Mouse (Mus musculus) midbrain, embryonic 15.5 days (tissue): Measurements from ENCODE around the gene Pecam1. TPM values are rescaled to one million over a fixed set of nuclear protein-coding genes. Genes with fewer than 3 reads are reported as not detected.
"Not testable (repeated sequence)": the region's sequence is repeated elsewhere in the genome, so short reads cannot be mapped to it uniquely, and the experiment has no call there.

Source experiments
- ATAC-seq: fragments of 200-750 bp; cut with Nextera tagmentation; replicated peaks from 2 replicates; pipeline ENCODE4 v1.8.0; 2017; ENCODE audit warnings: moderate TSS enrichment
- H3K27ac ChIP-seq: fragments of 300-500 bp; sonication (generic); 2 replicates; pipeline ENCODE4 v1.5.1; 2015; ENCODE audit warnings: mild to moderate bottlenecking, inconsistent platforms
- H3K27me3 ChIP-seq: fragments of 300-500 bp; sonication (generic); replicated peaks from 2 replicates; pipeline ENCODE4 v1.6.1; 2015; ENCODE audit warnings: inconsistent platforms
- H3K36me3 ChIP-seq: fragments of 300-500 bp; sonication (generic); replicated peaks from 2 replicates; pipeline ENCODE4 v1.6.1; 2015; ENCODE audit warnings: inconsistent platforms
- H3K4me1 ChIP-seq: fragments of 300-500 bp; sonication (generic); 2 replicates; pipeline ENCODE4 v1.6.1; 2015; ENCODE audit warnings: inconsistent platforms
- H3K4me2 ChIP-seq: fragments of 300-500 bp; sonication (generic); 2 replicates; pipeline ENCODE4 v1.6.1; 2015; ENCODE audit warnings: inconsistent platforms, mild to moderate bottlenecking, moderate library complexity
- H3K4me3 ChIP-seq: fragments of 300-500 bp; sonication (generic); 2 replicates; pipeline ENCODE4 v1.5.1; 2015; ENCODE audit warnings: mild to moderate bottlenecking, inconsistent platforms
- H3K9ac ChIP-seq: fragments of 300-500 bp; sonication (generic); 2 replicates; pipeline ENCODE4 v1.6.1; 2015; ENCODE audit warnings: mild to moderate bottlenecking, inconsistent platforms
- H3K9me3 ChIP-seq: fragments of 300-500 bp; sonication (generic); 2 replicates; pipeline ENCODE4 v1.6.1; 2016; ENCODE audit warnings: inconsistent platforms
- WGBS: fragments of 180-500 bp; shearing (Covaris S2); methylation state at CpG from one replicate; pipeline ENCODE4 v1.1.7; 2015; ENCODE audit warnings: mixed read lengths; 5-methylcytosine and 5-hydroxymethylcytosine counted together
- polyA plus RNA-seq: library from polyadenylated mRNA; unstranded; fragments of >200 nt; fragmentation: Nextera tagmentation; extraction: Ambion mirVana; gene quantifications from 2 replicates; pipeline ENCODE4 v1.2.1, GENCODE M21; 2015

The Pecam1 gene
- polyA plus RNA-seq, 1 experiment from 2014 or later: 15.1 TPM

DNA sequence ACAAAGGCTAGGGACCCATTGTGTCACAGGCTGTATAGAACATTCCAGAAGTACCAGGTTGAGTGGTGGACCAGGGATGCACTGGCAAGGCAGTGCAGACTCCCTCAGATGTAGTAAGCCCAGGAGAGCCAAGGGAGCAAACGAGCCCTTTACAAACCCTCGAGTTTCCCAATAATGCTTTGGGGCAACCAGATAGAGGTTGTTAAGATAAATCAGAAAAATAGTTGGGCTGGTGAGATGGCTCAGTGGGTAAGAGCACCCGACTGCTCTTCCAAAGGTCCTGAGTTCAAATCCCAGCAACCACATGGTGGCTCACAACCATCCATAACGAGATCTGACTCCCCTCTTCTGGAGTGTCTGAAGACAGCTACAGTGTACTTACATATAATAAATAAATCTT, 131.7 kb downstream of the Pecam1 start:
- not testable (repeated sequence) for H3K4me3 ChIP-seq, H3K9ac ChIP-seq, ATAC-seq, H3K4me2 ChIP-seq, H3K27me3 ChIP-seq, H3K4me1 ChIP-seq, H3K27ac ChIP-seq, H3K9me3 ChIP-seq, H3K36me3 ChIP-seq
- 84% methylated on average over 4 of the region's 4 CpGs for WGBS

DNA sequence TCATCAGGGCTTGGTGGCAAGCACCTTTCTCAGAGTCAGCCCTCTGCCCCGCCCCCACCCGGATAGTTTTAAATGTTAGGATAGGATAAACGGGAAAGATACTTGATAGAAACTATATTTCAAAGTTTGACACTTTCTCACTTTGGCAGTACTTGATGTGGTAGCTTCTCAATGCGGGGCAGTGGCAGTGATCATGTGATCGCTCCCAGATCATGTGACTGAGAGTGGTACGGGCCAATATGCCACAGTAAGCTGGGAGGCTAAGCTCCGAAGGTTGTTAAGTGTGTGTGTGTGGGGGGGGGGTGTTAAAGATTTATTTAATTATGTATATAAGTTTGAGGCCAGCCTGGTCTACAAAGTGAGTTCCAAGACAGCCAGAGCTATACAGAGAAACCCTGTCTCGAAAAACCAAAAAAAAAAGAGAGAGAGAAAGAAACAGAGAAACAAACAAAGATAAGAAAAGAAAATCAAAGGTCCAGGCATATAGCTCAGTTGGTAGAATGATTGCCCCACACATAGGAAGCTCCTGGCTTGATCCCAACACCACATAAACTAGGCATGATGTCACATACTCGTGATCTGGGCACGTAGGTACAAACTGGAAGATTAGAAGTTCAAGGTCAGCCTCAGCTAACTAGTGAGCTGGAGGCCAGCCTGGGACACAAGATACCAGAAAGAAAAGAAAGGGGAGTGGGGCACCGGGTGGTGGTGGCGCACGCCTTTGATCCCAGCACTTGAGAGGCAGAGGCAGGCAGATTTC, 132.4 kb downstream of the Pecam1 start:
- Histone ChIP-seq H3K36me3 (no peaks in the 10 kb centered on the region), H3K4me2 (no peak overlapping the region), H3K9me3 (no peaks in the 10 kb centered on the region), H3K9ac (no peak overlapping the region), H3K4me3 (no peak overlapping the region), H3K27me3 (no peaks in the 10 kb centered on the region), H3K27ac (no peak overlapping the region), H3K4me1 (peaks cover 4% of the 10 kb centered on the region)
- ATAC-seq: no peak
- 87% methylated on average over 13 of the region's 13 CpGs for WGBS

DNA sequence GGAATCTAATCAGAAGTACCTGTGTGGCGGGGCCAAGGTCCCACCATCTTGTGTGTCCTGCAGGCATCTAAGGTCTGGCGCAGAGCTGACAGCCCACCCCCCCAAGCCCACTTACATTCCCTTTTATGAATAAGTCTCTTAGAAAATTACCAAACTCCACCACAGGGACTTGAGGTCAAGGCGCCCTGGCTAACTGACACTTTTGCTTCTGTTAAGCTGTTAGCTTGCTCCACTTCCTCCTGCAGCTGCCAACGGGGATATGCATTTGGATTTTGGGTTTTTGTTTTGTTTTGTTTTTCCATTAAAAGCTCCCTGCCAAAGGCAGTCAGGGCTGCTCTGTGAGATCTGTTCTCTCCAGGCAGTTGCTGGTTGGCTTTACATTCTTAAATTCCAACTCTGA, 134.9 kb downstream of the Pecam1 start:
- peaks cover 18% of the 10 kb centered on the region for H3K4me1 ChIP-seq
- no peaks in the 10 kb centered on the region for H3K9me3 ChIP-seq
- no peak overlapping the region for H3K27ac ChIP-seq
- no peaks in the 10 kb centered on the region for H3K36me3 ChIP-seq
- ATAC-seq: no peak
- H3K9ac ChIP-seq: no peak overlapping the region
- WGBS: 87% methylated on average over 4 of the region's 4 CpGs
- H3K27me3 ChIP-seq: no peaks in the 10 kb centered on the region
- no peak overlapping the region for H3K4me2 ChIP-seq
- no peak overlapping the region for H3K4me3 ChIP-seq

DNA sequence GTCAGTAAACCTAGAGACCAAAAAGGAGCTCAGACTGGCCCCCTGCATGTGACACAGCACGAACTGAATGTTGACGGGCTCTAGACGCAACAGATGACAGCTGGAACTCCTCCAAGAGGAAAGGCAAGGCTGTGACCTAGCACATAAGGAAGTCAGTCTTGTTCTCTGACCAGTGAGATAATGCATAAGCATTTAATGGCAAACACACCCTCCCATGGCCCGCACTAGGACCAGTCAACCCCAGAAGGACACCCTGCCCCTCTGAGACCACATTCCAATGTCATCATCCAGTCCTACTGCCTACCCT, 136.1 kb downstream of the Pecam1 start:
- WGBS: 85% methylated on average over 4 of the region's 4 CpGs
- no peak overlapping the region for H3K4me2 ChIP-seq
- no peak overlapping the region for H3K4me3 ChIP-seq
- H3K27me3 ChIP-seq: no peaks in the 10 kb centered on the region
- H3K4me1 ChIP-seq: peaks cover 18% of the 10 kb centered on the region
- H3K9ac ChIP-seq: no peak overlapping the region
- H3K27ac ChIP-seq: no peak overlapping the region
- H3K36me3 ChIP-seq: no peaks in the 10 kb centered on the region
- H3K9me3 ChIP-seq: no peaks in the 10 kb centered on the region
- no peak for ATAC-seq

DNA sequence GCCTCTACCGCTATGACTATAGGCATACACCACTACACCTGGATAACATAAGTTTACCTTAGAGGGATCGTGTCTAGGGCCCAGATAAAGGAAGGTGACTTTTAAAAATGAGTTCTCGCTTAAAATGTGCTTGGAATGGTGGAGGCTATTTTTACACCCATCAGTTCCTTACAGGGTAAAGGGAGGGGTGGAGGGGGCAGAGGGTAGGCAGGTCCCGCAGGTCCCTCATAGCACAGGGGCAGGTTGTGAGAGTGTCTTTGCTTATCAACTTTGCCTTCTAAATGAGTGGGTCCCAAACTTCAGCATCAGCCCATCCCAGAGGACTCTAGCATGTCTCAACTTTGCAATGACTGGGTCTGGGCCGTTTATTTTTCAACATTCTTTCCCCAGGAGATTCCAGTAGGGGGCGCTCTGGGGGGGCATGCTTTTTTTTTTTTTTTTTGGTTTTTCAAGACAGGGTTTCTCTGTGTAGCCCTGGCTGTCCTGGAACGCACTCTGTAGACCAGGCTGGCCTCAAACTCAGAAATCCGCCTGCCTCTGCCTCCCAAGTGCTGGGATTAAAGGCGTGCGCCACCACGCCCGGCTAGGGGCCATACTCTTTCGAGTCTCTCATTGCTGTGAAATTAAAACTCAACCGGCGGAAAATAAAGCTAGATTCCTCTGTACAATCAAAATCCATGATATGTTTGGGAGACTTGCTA, 136.6 kb downstream of the Pecam1 start:
- H3K4me1 ChIP-seq: peaks cover 18% of the 10 kb centered on the region
- no peaks in the 10 kb centered on the region for H3K9me3 ChIP-seq
- no peaks in the 10 kb centered on the region for H3K36me3 ChIP-seq
- WGBS: 52% methylated on average over 15 of the region's 15 CpGs
- peak overlapping the region; percentile 55 for H3K9ac ChIP-seq
- peak overlapping the region; percentile 86 for H3K4me3 ChIP-seq
- peak overlapping the region; percentile 87 for H3K4me2 ChIP-seq
- no peaks in the 10 kb centered on the region for H3K27me3 ChIP-seq
- ATAC-seq: no peak
- H3K27ac ChIP-seq: peak overlapping the region; percentile 80

DNA sequence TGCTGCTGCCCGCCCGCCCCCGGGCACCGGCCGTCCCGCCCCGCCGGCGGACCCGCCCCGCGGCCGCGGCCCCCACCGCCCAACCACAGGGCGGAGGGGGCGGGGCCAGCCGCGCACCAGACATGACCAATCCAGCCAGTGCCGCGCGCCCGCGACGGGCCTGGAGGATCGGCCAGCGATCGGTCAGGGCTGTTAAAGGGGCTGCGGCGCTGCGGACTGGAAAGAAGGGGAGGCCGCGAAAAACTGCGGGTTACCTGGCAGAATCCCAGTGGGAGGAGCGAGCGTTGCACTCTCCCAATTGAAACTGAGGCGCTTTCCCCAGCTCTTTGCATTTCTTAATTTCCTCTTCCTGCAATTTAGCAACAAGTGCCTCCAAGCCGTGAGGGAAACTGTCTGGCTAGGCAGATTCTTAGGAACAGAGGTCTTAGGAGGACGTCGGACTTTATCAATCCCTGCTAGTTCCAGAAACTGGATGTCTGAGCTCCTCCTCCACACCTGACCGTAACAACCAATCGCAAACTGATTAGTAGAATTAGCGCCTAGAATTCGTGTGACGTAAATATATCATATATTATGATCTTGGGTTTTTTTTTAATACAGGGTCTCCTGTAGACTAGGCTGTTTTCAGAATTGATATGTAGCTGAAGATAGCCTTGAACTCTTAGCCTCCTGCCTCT, 137.3 kb downstream of the Pecam1 start, which contains the start of gene Tex2:
Gene Tex2, minus strand, starts transcription at position 463 of the 677 bp plus-strand sequence.
- H3K9ac ChIP-seq: peak within 1 kb of the TSS; percentile 76
- ATAC-seq: peak; percentile 98
- WGBS: under 1% methylated on average over 34 of the region's 45 CpGs
- peak within 1 kb of the TSS; percentile 87 for H3K4me2 ChIP-seq
- peaks cover 18% of the 10 kb centered on the region for H3K4me1 ChIP-seq
- H3K36me3 ChIP-seq: no peaks in the 10 kb centered on the region
- H3K4me3 ChIP-seq: peak within 1 kb of the TSS; percentile 86
- H3K27ac ChIP-seq: peak within 1 kb of the TSS; percentile 80
- no peaks in the 10 kb centered on the region for H3K9me3 ChIP-seq
- H3K27me3 ChIP-seq: no peaks in the 10 kb centered on the region

DNA sequence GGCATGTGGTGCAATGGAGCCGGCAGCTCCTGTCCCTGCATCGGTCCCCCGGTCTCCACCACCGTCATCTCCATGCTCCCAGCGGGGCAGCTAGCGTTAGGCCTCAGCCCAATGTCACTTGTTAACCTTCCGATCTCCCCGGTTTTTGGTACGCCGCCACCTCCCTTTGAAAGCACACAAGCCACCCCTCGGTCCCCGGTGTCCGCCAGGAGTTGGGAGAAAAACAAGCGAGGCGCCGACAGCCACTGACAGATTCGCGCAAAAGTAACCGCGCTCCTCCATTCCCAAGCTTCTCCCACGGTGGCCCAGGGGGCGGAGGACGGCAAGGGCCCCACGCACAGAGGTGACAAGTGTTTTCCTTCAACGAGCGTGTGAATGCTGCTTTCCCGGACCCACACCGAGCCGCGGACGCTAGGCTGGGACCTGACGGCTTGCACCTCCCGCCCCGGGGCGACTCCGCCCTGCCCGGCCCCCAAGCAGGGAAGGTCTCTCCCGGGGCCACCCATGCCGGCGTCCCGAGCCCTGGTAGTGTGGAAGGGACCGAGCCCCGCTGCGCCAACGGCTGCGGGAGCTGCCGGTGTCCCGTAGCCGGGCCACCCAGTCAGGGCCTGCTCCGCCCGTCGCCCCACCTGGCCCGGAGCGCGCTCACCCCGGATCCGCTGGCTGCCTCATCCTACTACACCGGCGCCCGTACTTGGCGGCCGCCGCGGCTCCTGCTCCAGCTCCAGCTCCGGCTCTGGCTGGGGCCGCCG, 138.0 kb downstream of the Pecam1 start:
- Histone ChIP-seq H3K4me3 (peak overlapping the region; percentile 86), H3K9me3 (no peaks in the 10 kb centered on the region), H3K4me2 (peak overlapping the region; percentile 87), H3K27ac (peak overlapping the region; percentile 80), H3K4me1 (peaks cover 18% of the 10 kb centered on the region), H3K36me3 (no peaks in the 10 kb centered on the region), H3K27me3 (no peaks in the 10 kb centered on the region), H3K9ac (peak overlapping the region; percentile 76)
- ATAC-seq: peak; percentile 16; the same call in 1 of the 2 replicates
- WGBS: under 1% methylated on average over 65 of the region's 67 CpGs

DNA sequence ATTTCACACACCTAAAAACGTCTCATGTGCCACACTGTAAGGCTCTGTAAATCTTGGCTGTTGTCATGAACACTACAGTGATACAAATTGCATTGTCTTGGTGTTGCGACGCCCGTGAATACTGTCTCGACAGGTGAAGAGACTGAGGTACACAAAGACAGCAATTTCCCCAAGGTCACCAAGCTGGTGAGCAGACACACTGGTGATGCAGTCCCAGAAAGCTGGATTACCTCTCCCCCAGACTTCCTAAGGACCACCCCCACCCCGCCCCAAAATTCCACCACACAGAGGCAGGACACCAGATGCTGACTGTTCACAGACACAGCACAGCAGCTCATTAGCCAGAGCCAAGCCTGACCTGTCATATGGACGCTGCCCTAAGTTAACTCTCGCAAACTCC, 140.7 kb downstream of the Pecam1 start:
- Histone ChIP-seq H3K9ac (no peak overlapping the region), H3K27me3 (no peaks in the 10 kb centered on the region), H3K4me1 (peaks cover 27% of the 10 kb centered on the region), H3K27ac (no peak overlapping the region), H3K9me3 (no peaks in the 10 kb centered on the region), H3K36me3 (no peaks in the 10 kb centered on the region), H3K4me3 (no peak overlapping the region), H3K4me2 (no peak overlapping the region)
- no peak for ATAC-seq
- 83% methylated on average over 8 of the region's 8 CpGs for WGBS

DNA sequence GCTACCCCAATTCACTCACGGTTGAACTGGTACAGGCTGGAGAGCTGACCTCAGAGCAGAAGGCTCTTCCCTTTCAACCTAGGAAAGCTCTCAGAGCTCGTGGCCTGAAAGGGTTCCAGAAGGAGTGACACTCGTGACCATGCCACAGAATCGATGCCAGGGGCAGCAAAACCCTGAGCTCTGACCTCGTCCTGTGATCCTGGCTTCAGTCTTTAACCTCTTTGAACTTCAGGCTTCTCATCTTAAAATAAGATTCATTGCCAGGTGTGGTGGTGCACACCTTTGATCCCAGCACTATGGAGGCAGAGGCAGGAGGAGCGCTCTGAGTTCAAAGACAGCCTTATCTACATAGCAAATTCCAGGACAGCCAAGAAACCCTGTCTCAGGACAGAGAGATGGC, 143.1 kb downstream of the Pecam1 start:
- Histone ChIP-seq H3K27me3 (no peaks in the 10 kb centered on the region), H3K4me2 (no peak overlapping the region), H3K36me3 (no peaks in the 10 kb centered on the region), H3K9ac (no peak overlapping the region), H3K9me3 (no peaks in the 10 kb centered on the region), H3K4me3 (no peak overlapping the region), H3K4me1 (peaks cover 23% of the 10 kb centered on the region), H3K27ac (no peak overlapping the region)
- ATAC-seq: no peak
- 75% methylated on average over 6 of the region's 6 CpGs for WGBS

DNA sequence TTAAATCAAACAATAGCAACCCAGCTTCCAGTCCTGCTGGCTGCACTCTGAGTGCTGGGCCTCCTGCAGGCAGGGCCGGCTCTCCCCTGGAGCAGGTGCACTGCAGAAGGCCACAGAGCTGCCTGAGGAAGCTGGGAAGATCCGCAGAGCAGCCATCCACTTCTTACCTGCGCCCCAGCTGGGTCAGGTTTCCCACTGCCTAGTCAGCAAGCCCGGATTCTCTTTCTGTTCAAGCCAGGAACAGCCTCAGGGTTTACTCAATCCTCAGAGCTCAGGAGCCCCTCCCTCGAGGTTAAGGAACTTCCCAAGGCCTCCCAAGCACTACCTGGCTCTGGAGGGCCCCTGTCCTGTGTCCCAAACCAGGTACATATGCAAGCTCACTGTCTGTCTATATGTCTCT, 144.4 kb downstream of the Pecam1 start:
- no peaks in the 10 kb centered on the region for H3K27me3 ChIP-seq
- no peak overlapping the region for H3K4me2 ChIP-seq
- ATAC-seq: no peak
- no peaks in the 10 kb centered on the region for H3K36me3 ChIP-seq
- WGBS: 53% methylated on average over 5 of the region's 5 CpGs
- peaks cover 12% of the 10 kb centered on the region; the same call in 1 of the 2 replicates for H3K4me1 ChIP-seq
- no peak overlapping the region for H3K4me3 ChIP-seq
- no peak overlapping the region for H3K9ac ChIP-seq
- H3K9me3 ChIP-seq: no peaks in the 10 kb centered on the region
- no peak overlapping the region for H3K27ac ChIP-seq
